Mouse (Mus musculus): ENCODE measurements at regions not wholly inside any gene's neighbourhood (a gene's known extent, or its start where the extent isn't known, plus 50 kb on each side); places are given as distances from the start of the nearest gene placed in this dataset.
A peak's percentile ranks its signal among the peaks of the same experiment; 100 is the strongest.

GRCm38 (mm10) chr13:72120467-72120866, 156.9 kb upstream of the Irx1 start:
- 13% methylated on average over 7 of the region's 7 CpGs for WGBS
- H3K4me2 ChIP-seq: no peak overlapping the region

GRCm38 (mm10) chr13:72120911-72121553, 157.5 kb upstream of the Irx1 start:
- peak; percentile 50; the same call in 1 of the 2 replicates for ATAC-seq
- Histone ChIP-seq H3K36me3 (ENCODE audit: poor library complexity, severe bottlenecking) (no peaks in the 10 kb centered on the region), H3K9me3 (replicated peaks) (no peaks in the 10 kb centered on the region), H3K4me2 (no peak overlapping the region), H3K4me1 (peaks cover 21% of the 10 kb centered on the region), H3K4me3 (no peak overlapping the region), H3K27me3 (peaks cover 80% of the 10 kb centered on the region), H3K9ac (no peak overlapping the region), H3K27ac (no peak overlapping the region)
- WGBS: 4% methylated on average over 6 of the region's 6 CpGs

More at GRCm38 (mm10) chr13:72120467-72120866, 156.9 kb upstream of the Irx1 start:
- Histone ChIP-seq H3K4me1 (peaks cover 21% of the 10 kb centered on the region), H3K4me3 (no peak overlapping the region), H3K27ac (no peak overlapping the region), H3K36me3 (ENCODE audit: poor library complexity, severe bottlenecking) (no peaks in the 10 kb centered on the region), H3K9ac (no peak overlapping the region), H3K9me3 (replicated peaks) (no peaks in the 10 kb centered on the region), H3K27me3 (peaks cover 76% of the 10 kb centered on the region)
- ATAC-seq: no peak

GRCm38 (mm10) chr13:72121554-72122229, 158.2 kb upstream of the Irx1 start:
- Histone ChIP-seq H3K4me1 (peaks cover 21% of the 10 kb centered on the region), H3K4me2 (peak overlapping the region; percentile 26; the same call in 1 of the 2 replicates), H3K4me3 (no peak overlapping the region), H3K9me3 (replicated peaks) (no peaks in the 10 kb centered on the region), H3K27me3 (peaks cover 82% of the 10 kb centered on the region), H3K9ac (no peak overlapping the region), H3K36me3 (ENCODE audit: poor library complexity, severe bottlenecking) (no peaks in the 10 kb centered on the region), H3K27ac (no peak overlapping the region)
- WGBS: 39% methylated on average over 18 of the region's 18 CpGs
- ATAC-seq: peak; percentile 25; the same call in 1 of the 2 replicates

- 4% methylated on average over 11 of the region's 11 CpGs for WGBS
- H3K4me3 ChIP-seq: no peak overlapping the region
- H3K9ac ChIP-seq: no peak overlapping the region
- peak overlapping the region; percentile 26; the same call in 1 of the 2 replicates for H3K4me2 ChIP-seq
- no peaks in the 10 kb centered on the region for H3K36me3 ChIP-seq (ENCODE audit: poor library complexity, severe bottlenecking)
- H3K27ac ChIP-seq: no peak overlapping the region
- peaks cover 21% of the 10 kb centered on the region for H3K4me1 ChIP-seq
- no peaks in the 10 kb centered on the region for H3K9me3 ChIP-seq (replicated peaks)
- H3K27me3 ChIP-seq: peaks cover 79% of the 10 kb centered on the region
- peak; percentile 34; the same call in 1 of the 2 replicates for ATAC-seq
These were observed 158.7 kb upstream of the Irx1 start for GRCm38 (mm10) chr13:72122230-72122627.

GRCm38 (mm10) chr13:72128306-72128705, 164.8 kb upstream of the Irx1 start:
- 95% methylated on average over 1 of the region's 1 CpGs for WGBS
- Histone ChIP-seq H3K27ac (no peak overlapping the region), H3K36me3 (ENCODE audit: poor library complexity, severe bottlenecking) (no peaks in the 10 kb centered on the region), H3K9ac (no peak overlapping the region), H3K27me3 (peaks cover 51% of the 10 kb centered on the region), H3K9me3 (replicated peaks) (no peaks in the 10 kb centered on the region), H3K4me1 (no peaks in the 10 kb centered on the region), H3K4me3 (no peak overlapping the region), H3K4me2 (no peak overlapping the region)
- ATAC-seq: no peak

GRCm38 (mm10) chr13:72131341-72131740, 167.8 kb upstream of the Irx1 start:
- Histone ChIP-seq H3K36me3 (ENCODE audit: poor library complexity, severe bottlenecking) (no peaks in the 10 kb centered on the region), H3K4me2 (no peak overlapping the region)
- 81% methylated on average over 2 of the region's 2 CpGs for WGBS

GRCm38 (mm10) chr13:72134101-72134768, 170.7 kb upstream of the Irx1 start:
- Histone ChIP-seq H3K36me3 (ENCODE audit: poor library complexity, severe bottlenecking) (no peaks in the 10 kb centered on the region), H3K9me3 (replicated peaks) (no peaks in the 10 kb centered on the region), H3K27me3 (0 out of 2 replicates have a peak, but pooled peaks cover 14% of the 10 kb centered on the region), H3K4me1 (no peaks in the 10 kb centered on the region), H3K4me3 (no peak overlapping the region), H3K27ac (no peak overlapping the region), H3K4me2 (no peak overlapping the region), H3K9ac (no peak overlapping the region)
- WGBS: 85% methylated on average over 8 of the region's 8 CpGs
- ATAC-seq: no peak

More at GRCm38 (mm10) chr13:72131341-72131740, 167.8 kb upstream of the Irx1 start:
- no peak overlapping the region for H3K27ac ChIP-seq
- H3K27me3 ChIP-seq: peaks cover 33% of the 10 kb centered on the region
- H3K4me3 ChIP-seq: no peak overlapping the region
- H3K9ac ChIP-seq: no peak overlapping the region
- no peak for ATAC-seq
- H3K9me3 ChIP-seq (replicated peaks): no peaks in the 10 kb centered on the region
- H3K4me1 ChIP-seq: no peaks in the 10 kb centered on the region

GRCm38 (mm10) chr13:72166225-72166624, 202.7 kb upstream of the Irx1 start:
- H3K4me2 ChIP-seq: no peak overlapping the region
- no peaks in the 10 kb centered on the region for H3K36me3 ChIP-seq (ENCODE audit: poor library complexity, severe bottlenecking)
- no peaks in the 10 kb centered on the region; the same call in 1 of the 2 replicates for H3K27me3 ChIP-seq
- WGBS: 66% methylated on average over 2 of the region's 2 CpGs
- H3K9me3 ChIP-seq (replicated peaks): no peaks in the 10 kb centered on the region
- ATAC-seq: no peak
- no peak overlapping the region for H3K4me3 ChIP-seq
- H3K27ac ChIP-seq: no peak overlapping the region
- no peak overlapping the region for H3K9ac ChIP-seq
- no peaks in the 10 kb centered on the region for H3K4me1 ChIP-seq

GRCm38 (mm10) chr13:72167434-72167833, 203.9 kb upstream of the Irx1 start:
- Histone ChIP-seq H3K4me1 (no peaks in the 10 kb centered on the region), H3K9ac (no peak overlapping the region), H3K4me2 (no peak overlapping the region), H3K27me3 (no peaks in the 10 kb centered on the region; the same call in 1 of the 2 replicates), H3K36me3 (ENCODE audit: poor library complexity, severe bottlenecking) (no peaks in the 10 kb centered on the region), H3K9me3 (replicated peaks) (no peaks in the 10 kb centered on the region), H3K27ac (no peak overlapping the region), H3K4me3 (no peak overlapping the region)
- no peak for ATAC-seq
- WGBS: 78% methylated on average over 2 of the region's 2 CpGs

GRCm38 (mm10) chr13:72183636-72184035, 220.1 kb upstream of the Irx1 start:
- Histone ChIP-seq H3K9me3 (replicated peaks) (no peaks in the 10 kb centered on the region), H3K4me3 (no peak overlapping the region), H3K4me2 (no peak overlapping the region), H3K27me3 (no peaks in the 10 kb centered on the region), H3K36me3 (ENCODE audit: poor library complexity, severe bottlenecking) (no peaks in the 10 kb centered on the region), H3K9ac (no peak overlapping the region), H3K27ac (no peak overlapping the region), H3K4me1 (no peaks in the 10 kb centered on the region)
- no peak for ATAC-seq
- 86% methylated on average over 3 of the region's 3 CpGs for WGBS

- H3K4me3 ChIP-seq: no peak overlapping the region
- no peaks in the 10 kb centered on the region for H3K36me3 ChIP-seq (ENCODE audit: poor library complexity, severe bottlenecking)
- H3K4me1 ChIP-seq: no peaks in the 10 kb centered on the region
- H3K9me3 ChIP-seq (replicated peaks): no peaks in the 10 kb centered on the region
- WGBS: 78% methylated on average over 15 of the region's 15 CpGs
- H3K27me3 ChIP-seq: no peaks in the 10 kb centered on the region
- no peak overlapping the region for H3K4me2 ChIP-seq
- no peak overlapping the region for H3K9ac ChIP-seq
- ATAC-seq: no peak
- H3K27ac ChIP-seq: no peak overlapping the region
These were observed 220.8 kb upstream of the Irx1 start for GRCm38 (mm10) chr13:72184116-72184845.

GRCm38 (mm10) chr13:72184846-72185118, 221.3 kb upstream of the Irx1 start:
- no peak overlapping the region for H3K4me3 ChIP-seq
- ATAC-seq: no peak
- H3K36me3 ChIP-seq (ENCODE audit: poor library complexity, severe bottlenecking): no peaks in the 10 kb centered on the region
- H3K27me3 ChIP-seq: no peaks in the 10 kb centered on the region
- H3K27ac ChIP-seq: no peak overlapping the region
- 86% methylated on average over 3 of the region's 3 CpGs for WGBS
- no peaks in the 10 kb centered on the region for H3K9me3 ChIP-seq (replicated peaks)
- no peak overlapping the region for H3K9ac ChIP-seq
- H3K4me1 ChIP-seq: no peaks in the 10 kb centered on the region
- H3K4me2 ChIP-seq: no peak overlapping the region

Measured in forebrain, embryonic 13.5 days (tissue).